Mouse (Mus musculus): ENCODE measurements at regions not wholly inside any gene's neighbourhood (a gene's known extent, or its start where the extent isn't known, plus 50 kb on each side); places are given as distances from the start of the nearest gene placed in this dataset.
A peak's percentile ranks its signal among the peaks of the same experiment; 100 is the strongest.

DNA sequence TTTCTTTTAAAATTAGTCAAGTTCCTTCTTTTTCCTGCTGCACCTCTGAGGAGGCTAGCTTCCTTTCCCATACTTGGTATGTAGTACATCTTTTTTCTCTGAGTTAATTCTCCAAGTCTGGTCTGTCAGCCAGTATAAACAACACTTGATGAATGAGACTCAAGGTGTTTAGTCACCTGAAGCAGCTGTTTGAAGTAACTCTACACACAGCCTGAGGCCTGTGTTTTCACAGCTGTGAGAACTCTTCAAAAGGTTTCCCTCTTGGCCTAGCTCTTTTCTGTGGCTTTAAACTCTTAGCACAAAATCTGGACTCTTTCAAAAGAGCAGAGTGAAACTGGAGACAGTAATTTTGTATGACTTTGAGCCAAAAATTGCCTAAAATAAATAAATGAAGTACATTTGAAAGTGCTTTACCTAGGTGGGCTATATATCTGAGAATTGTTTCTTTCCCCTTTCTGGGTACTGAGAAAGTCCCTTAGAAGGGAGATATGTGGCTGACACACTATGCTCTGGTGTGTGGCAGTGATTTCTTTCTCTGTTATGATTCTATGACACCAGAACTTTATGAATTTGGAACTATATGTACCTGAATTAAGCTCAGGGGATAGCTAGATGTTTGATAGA lies 1070.2 kb upstream of the Zeb2 start:
- DNase-seq (ENCODE audit: inconsistent age in 2 of 2, low spot score in 1 of 2) = no peak

DNA sequence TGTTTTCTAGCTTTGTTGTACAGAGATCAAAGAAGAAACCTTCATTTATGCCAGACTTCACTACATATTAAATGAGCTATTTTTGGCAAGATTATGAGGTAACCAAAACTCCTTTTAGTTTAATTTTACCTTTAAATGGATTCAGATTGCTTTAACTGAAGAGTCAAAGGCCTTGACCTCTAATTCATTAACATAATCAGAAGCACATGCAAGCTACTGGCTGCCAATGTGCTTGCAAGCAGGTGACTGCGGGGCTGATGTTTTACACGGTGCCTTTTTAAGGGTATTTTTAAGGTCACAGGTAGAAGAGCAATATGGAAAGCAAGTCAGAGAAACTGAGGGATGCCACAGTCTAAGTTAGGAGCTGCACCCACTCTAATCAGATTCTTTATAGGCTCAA lies 1066.0 kb upstream of the Zeb2 start:
- DNase-seq (ENCODE audit: inconsistent age in 2 of 2, low spot score in 1 of 2) = no peak

DNA sequence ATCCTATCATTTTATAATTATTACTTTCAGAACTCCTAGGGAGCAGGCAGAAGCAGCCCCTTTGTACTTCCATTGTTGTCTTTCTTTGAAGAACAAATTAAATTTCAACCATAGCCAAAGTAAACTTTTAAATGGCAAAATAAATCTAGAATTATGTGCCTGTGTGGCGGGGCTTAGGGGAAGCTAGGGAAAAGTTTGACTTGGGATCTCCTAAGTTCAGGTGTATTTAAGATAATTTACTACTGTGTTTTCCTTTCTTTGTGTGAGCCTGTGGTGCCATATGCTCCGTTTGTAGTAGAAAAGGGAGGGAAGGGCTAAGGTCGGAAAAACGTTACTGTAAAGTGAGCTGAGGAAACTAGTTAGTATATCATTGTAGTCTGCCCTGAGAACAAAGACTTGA lies 1062.5 kb upstream of the Zeb2 start:
- DNase-seq (ENCODE audit: inconsistent age in 2 of 2, low spot score in 1 of 2) = no peak

DNA sequence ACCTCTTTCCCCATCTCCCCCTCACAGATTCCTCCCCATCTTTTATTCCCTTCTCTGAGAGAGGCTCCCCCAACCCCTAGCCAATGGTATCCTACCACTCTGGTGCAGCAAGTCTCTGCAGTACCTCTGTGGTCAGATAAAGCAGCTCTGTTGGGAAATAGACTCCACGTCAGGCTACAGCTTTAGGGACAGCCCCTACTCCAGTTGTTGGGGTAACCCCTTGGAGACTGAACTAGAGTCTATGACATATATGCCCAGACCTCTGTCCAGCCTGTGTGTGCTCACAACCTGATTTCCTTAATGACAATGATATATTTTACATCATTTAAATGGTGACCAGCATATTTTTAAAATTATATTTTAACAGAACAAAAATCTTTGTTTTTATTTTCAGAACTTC lies 1051.3 kb upstream of the Zeb2 start:
- no peak for DNase-seq (ENCODE audit: inconsistent age in 2 of 2, low spot score in 1 of 2)

DNA sequence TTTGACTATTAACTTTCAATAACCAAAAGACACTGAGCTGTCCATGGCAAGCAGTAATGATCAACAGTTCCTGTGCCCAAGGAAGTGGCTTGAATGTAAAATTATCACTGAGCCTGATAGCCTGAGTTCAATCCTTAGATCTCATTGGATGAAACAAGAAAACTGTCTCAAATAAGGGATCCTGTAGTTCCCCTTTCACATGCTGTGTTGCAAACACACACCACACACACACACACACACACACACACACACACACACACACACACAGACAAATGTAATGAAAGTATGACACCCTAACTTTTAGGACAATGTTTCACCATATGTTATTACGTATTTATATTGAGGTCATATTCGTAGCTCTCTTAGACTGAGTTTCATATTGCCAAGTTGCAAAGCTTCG lies 1032.7 kb upstream of the Zeb2 start:
- DNase-seq (ENCODE audit: inconsistent age in 2 of 2, low spot score in 1 of 2) = no peak

DNA sequence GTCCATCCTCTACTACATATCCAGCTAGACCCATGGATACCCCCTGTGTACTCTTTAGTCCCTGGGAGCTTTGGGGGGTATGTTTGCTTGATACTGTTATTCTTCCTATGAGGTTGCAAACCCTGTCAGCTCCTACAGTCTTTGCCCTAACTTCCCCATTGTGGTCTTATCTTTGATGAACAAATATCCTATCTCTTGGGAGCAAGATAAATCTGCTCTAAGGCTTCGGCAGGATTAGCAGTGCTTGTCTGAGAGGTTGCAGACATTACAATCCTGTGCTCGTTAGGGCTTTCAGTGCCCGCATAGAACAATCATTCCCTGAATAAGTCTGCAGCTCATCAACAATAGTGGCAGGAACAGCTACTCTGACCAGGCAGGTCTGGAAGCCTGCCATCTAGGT lies 1002.7 kb upstream of the Zeb2 start:
- no peak for DNase-seq (ENCODE audit: inconsistent age in 2 of 2, low spot score in 1 of 2)

DNA sequence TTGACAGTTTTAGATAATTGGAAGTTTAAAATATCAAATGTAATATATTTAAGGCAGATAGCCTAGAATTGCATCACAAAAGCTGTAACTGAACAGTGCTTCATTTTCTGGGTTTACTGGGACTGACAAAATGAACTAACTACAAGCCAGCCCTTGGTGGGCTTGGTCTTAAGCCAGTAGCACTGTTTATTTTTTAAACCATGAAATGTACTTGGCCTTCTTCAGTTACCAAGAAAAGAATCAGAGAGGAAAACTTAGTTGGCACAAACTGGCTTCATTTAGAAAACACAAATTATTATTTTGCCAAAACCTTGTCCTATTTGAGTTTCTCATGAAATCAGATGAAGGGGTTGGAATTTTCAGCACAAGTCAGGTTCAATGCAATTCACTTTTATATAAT lies 989.8 kb upstream of the Zeb2 start:
- DNase-seq (ENCODE audit: inconsistent age in 2 of 2, low spot score in 1 of 2) = no peak

DNA sequence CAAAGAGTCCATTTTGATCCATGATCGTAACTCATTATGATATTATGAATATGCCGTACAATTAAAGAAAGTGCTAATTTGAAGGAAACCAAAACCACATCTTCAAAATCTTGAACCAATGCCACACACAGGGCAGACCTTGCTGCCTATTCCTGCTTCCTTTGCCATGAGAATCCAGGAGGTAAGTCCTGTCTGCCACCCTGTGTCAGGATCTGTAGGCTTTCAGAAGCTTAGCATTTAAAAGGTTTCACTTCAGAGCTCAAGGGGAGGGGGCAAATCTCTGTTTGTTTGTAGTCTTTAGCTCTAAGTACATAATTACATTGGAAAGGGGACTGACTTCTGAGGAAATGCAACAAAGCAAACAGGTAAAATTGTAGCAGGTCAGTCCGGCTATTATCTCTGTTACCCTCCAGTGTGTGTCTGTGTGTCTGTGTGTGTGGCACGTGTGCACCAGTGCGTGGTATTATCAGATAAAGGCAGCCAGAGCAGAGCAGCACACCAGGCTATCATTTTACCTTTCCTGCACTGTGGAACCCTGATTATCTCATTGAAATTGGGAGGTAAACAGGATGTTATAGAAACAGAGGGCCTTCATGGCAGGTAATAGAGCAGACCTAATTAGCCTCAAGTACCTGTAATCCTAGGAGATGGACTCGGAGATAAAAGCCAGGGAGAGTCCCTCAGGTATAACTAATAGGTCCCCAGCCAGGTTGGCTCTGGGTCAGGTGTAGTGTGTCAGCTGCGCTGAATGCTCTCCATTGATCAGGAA lies 948.0 kb upstream of the Zeb2 start:
- DNase-seq (ENCODE audit: inconsistent age in 2 of 2, low spot score in 1 of 2) = no peak

DNA sequence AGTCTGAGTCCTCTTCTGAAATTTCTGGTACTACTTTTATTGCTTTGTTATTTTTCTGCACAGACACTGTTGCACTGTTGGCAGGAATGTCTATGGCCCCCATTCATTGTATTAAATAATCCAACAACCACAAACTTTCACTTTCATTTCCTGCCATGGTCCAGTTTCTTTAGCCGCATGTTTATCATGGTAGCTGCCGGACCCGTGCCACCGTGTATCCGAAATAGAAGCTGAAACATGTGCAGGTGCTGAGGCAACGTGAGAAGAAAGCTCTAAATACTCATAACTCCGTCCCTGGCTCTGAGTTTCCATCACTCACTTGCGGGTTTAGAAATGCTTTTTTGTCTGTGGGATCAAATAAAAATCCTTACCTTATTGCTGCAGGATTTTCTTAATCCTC lies 938.5 kb upstream of the Zeb2 start:
- DNase-seq (ENCODE audit: inconsistent age in 2 of 2, low spot score in 1 of 2) = no peak

DNA sequence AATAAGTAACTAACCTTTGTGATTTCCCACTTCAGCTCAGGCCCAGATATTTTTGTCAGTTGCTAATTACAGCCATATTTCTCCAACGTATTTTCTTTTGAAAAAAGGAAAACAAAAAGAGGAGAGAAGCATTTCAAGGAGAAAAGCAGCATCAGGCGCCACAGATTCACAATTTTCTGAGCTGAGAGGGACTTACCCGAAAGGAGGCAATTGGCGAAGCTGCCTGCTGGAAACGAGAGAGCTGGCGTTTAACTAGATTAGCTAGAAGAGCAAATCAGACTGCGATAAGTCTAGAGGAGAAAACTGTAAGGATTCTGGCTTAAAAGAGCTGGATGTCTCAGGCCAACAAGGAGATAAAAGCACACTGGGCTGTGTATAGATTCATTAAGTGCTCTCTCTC lies 937.7 kb upstream of the Zeb2 start:
- no peak for DNase-seq (ENCODE audit: inconsistent age in 2 of 2, low spot score in 1 of 2)

DNA sequence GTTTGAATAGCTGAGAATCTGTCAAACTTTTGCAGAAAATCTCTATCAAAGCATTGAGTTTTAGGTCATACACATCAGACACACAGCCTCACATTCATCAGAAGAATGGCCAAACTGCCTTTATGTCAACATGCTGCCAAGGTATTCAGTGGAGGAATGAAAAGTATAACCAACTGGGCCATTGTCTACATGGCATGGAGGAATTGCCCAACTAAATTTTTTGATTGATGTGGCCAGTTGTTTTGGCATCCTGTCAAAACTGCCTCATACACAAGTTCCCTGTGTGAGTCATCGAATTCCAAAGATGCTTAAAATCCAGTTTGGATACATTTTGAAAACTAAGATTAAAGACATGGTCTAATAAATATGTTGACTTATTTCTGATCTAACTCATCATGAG lies 904.7 kb upstream of the Zeb2 start:
- peak in 1 of 2 experiments; percentile 21 for DNase-seq (ENCODE audit: inconsistent age in 2 of 2, low spot score in 1 of 2)

DNA sequence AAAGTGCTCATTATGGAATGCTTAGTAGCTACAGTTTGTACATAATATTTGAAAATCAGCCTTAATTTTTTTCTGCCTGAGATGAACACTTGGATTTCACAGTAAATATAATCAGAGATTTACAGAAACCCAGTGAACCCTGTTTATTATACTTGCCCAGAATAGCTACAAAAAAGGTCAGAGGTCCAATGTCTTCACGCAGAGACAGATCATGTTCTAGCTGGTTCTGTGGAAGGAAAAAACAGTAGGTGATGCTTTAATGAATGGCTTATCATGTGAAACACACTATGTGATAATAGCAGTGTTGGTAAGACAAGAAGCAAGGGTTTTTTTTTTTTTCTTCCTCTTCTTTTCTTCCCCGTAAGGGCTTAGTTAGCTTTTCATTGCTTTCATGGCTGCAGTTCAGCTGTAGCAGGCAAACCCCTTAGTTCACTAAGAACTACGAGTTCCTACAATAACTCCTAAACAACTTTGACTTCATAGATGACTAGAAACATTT lies 896.6 kb upstream of the Zeb2 start:
- DNase-seq (ENCODE audit: inconsistent age in 2 of 2, low spot score in 1 of 2) = no peak

DNA sequence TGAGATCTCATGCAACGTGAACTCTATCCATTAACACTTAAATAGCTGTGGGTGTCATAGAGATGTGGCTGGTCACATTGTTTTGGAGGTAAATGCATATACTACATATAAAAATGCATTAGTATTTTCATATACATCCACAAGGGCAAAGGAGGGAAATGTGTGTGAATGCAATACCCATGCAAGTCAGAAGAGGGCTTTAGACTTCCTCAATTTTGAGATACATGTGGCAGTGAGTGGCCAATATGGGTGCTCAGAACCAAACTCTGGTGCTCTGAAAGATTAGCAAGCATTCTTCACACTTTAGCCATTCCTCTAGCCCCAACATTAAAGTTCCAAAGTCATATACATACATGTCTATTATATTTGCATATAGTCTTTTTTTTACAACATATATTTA lies 895.5 kb upstream of the Zeb2 start:
- DNase-seq (ENCODE audit: inconsistent age in 2 of 2, low spot score in 1 of 2) = no peak

DNA sequence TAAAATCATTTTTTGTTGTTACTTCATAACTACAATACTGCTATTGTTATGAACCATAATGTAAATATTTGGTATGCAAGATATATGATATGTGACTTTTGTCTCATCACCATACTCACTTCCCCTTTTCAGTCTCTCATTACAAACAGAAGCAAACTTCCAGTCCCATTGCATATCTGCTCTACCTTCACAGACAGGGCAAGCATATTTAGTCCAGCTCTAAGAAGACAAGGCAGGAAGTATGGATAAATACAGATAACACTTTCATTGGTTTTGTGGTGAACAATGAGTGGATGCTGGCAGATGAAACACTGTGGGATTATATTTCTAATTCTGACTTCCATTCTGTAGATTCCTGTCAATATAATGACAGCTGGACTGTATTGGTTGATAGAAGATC lies 858.0 kb upstream of the Zeb2 start:
- no peak for DNase-seq (ENCODE audit: inconsistent age in 2 of 2, low spot score in 1 of 2)

DNA sequence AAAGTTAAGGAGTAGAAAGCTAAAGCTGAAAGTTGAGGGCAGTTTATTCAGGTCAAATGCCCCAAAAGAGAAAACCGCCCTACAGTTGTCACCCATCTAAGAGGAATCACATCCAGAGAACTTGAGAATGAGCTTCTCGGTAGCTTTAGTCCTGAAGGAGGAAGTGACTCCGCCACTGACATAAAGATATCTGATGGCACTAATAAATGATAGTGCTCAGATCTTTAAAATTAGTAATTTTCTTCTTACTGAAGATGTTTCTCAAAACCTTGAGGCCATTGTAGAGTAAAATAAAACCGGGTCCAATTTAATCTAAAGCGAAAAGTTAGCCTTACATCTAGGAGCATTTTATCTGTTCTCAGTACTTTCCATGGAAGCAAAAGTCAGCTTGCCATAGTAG lies 851.4 kb upstream of the Zeb2 start:
- no peak for DNase-seq (ENCODE audit: inconsistent age in 2 of 2, low spot score in 1 of 2)

DNA sequence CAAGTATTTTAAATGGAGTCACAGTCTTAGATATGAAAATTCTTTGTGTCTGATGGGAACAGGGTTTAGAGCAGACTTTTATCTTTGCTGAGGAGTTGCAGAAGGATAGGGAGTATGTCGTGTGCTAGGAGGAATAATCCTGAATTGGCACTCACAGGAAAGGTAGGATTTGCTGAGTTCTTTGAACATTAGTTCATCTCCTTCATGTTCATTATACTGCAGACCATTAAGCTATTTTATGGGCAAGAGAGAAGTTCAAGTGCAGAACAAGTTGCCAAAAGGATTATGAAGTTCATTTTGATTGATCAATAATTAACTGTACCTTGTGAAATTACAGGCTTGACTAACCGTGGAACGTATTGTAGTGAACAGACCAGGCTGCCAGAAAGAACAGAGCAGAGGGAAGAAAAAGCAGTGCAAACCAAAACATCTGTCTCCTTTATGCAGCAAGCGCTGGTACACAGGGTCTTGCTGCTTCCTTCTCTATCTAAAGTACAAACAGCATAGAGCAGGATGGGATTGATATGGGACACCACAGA lies 839.7 kb upstream of the Zeb2 start:
- no peak for DNase-seq (ENCODE audit: inconsistent age in 2 of 2, low spot score in 1 of 2)

DNA sequence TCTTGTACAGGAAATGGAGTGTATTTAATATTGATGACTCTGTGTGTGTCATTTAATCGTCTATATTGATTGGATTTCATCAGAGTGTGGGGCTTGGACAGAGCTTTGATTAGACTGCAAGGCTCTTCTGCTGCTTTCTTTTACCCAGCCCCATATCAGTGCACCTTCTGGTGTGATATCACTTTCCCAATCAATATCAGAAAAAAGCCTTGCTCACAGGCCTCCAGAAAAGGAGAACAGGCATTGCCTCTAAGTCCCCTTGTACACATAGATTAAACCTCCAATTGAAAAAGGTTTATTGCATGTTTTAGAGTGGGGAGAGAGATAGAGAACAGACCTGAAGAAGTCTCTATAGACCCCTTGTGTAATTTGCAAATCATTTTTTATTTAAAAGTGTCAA lies 831.6 kb upstream of the Zeb2 start:
- no peak for DNase-seq (ENCODE audit: inconsistent age in 2 of 2, low spot score in 1 of 2)

DNA sequence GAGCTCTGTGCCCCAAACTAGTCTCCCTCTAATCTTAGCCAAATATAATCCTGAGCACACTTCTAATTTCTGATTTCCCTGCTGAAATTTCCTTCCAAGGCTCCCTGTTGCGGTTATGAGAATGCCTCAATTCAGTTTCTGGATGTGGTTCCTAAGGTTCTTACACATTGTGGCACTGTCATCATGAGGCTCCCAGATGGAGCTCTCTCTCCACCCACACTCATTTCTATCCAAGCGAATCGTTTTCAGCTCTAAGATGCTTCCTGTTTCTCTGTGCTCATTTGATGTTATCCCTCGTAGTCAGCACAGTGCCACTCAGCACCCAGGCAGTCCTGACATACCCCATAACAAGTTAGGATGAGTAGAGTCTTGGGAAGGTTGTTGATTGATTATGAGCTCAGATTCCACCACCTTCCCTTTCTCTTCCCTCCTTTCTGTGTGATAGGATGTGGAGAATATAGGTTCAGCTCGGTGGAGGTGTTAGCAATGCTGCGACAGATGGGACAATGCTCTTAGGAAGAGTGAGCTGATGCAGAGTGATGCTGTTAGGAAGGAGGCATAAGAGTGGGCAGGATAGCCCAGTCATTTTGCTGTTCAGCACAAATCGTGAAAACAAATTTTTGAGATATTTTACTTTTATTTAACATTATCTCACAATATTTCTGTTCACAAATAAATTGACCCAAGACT lies 808.7 kb upstream of the Zeb2 start:
- DNase-seq (ENCODE audit: inconsistent age in 2 of 2, low spot score in 1 of 2) = no peak

DNA sequence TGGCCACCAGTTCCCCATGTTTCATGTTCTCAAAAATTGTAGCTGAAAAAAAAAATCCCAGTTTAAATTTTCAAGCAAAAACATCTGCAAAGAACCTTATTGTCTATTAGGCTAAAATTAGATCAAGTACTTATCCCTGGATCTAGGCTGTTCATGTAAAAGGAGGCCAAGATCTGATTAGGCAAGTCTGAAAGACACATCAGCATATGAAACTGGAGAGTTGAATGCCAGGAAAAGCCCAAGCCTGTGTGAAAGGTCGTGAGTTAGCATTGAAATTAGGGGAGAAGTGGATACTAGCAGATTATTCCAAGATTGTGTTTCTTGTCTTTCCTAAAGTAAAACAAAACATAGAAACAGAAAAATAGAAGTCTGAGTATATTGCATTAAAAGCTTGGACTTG lies 791.7 kb upstream of the Zeb2 start:
- DNase-seq (ENCODE audit: inconsistent age in 2 of 2, low spot score in 1 of 2) = peak in 1 of 2 experiments; percentile 36

DNA sequence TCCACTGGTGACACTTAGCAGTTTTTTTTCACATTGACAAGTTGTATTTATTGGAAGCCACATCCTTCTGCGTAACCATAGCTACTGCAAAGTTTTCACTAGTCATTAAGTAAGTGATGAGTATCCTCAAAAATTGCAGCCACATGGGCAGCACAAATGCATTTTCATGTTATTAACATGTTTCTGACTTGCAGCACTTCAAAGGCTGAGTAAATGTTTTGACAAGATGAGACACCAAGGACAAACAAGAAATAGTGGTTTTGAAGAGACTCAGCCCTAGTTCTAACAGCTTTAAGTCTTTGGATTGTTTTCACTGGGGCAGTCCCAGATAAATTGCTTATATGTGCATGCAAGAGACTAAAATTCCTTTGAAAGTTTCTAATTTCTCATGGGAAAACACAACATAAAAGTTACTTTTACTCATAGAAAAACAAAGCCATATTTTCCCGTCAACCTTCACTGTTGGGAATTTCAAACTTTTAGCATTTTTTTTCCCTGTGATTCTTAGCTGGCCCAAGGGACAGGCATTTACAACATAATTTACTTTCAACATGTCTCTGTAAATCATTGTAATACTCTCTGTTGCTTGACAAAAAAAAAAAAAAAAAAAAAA lies 787.5 kb upstream of the Zeb2 start:
- peak in 1 of 2 experiments; percentile 69 for DNase-seq (ENCODE audit: inconsistent age in 2 of 2, low spot score in 1 of 2)

DNA sequence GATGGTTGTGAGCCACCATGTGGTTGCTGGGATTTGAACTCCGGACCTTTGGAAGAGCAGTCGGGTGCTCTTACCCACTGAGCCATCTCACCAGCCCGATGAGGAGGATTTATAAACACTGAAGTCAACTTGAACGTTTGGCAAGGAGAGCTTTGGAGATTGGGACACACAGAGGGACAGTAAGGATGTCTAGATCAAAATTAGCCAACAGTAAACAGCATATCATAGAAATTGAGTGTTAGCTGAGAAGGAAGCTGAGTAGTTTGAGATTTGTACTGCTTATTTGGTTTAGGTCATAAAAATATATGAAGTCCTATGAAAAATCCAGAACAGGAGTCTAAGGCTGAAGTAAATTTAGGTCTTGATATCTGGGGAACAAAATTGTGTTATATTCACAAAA lies 786.9 kb upstream of the Zeb2 start:
- no peak for DNase-seq (ENCODE audit: inconsistent age in 2 of 2, low spot score in 1 of 2)

DNA sequence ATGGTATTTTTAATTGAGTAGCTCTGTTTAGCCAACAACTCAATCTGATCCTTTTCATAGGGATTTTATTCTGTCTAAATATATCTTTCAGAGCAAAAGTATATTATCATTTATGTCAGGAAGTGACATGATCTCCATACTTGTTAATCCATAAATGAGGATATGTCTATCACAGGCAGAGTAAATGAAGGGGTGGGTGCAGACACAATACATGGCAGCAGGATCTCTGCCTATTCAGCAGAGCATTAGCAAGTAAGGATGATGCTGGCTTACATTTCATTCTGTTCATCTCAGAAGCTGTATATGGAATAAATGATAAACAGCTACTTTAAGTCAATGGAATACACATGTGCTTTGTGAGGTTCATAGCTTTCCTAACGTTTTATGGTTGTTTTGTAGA lies 786.2 kb upstream of the Zeb2 start:
- no peak for DNase-seq (ENCODE audit: inconsistent age in 2 of 2, low spot score in 1 of 2)

Data from adrenal gland, adult (tissue).